Mouse (Mus musculus): ENCODE results near the gene Kat7. TPM values are rescaled to one million over a fixed set of nuclear protein-coding genes. Genes with fewer than 3 reads are reported as not detected.

The Kat7 gene
- polyA plus RNA-seq, 1 experiment from 2014 or later = 19.4 TPM

DNA sequence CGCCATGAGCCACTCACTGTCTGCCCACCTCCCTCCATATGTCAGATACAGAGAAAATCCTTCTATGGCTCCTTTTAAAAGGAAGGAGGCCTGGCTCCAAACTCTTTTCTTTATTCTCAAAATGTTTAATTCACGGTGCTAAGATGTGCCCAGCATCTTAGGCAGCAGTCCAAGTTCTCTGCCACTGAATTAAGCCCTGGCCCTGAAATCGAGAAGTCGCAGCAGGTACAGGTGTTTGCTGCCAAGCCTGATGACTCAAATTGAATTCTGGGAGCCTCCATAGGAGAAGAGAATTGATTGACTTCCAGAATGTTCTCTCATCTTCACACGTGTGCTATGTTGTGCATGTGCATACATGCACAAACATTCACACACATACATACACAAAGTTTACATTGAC lies 27.7 kb downstream of the Kat7 start:
- TF ChIP-seq CTCF (IDR thresholded peaks at IDR 0.05; ENCODE audit: low read depth) (no peak), EP300 (IDR thresholded peaks at IDR 0.05; ENCODE audit: low read depth) (no peak)
- Histone ChIP-seq H3K4me1 (ENCODE audit: insufficient read depth) (no peaks in the 10 kb centered on the region), H3K27me3 (ENCODE audit: insufficient read depth, low read length) (no peaks in the 10 kb centered on the region), H3K4me3 (ENCODE audit: low read depth, low read length) (no peak overlapping the region), H3K36me3 (replicated peaks; ENCODE audit: insufficient read depth, low read length) (peaks cover 96% of the 10 kb centered on the region), H3K4me2 (ENCODE audit: low read depth, low read length) (no peak overlapping the region), H3K27ac (ENCODE audit: low read depth) (no peak overlapping the region), H3K9ac (replicated peaks) (no peak overlapping the region), H3K9me3 (ENCODE audit: low read length) (no peaks in the 10 kb centered on the region)
- no peak for ATAC-seq
- no peak for DNase-seq
- WGBS (ENCODE audit: insufficient replicate concordance) = 93% methylated on average over 5 of the region's 5 CpGs

GRCm38 (mm10) chr11:95279061-95279659 lies 30.9 kb downstream of the Kat7 start:
- Histone ChIP-seq H3K9me3 (ENCODE audit: low read length) (no peaks in the 10 kb centered on the region), H3K4me1 (ENCODE audit: insufficient read depth) (no peaks in the 10 kb centered on the region), H3K27ac (ENCODE audit: low read depth) (no peak overlapping the region), H3K4me3 (ENCODE audit: low read depth, low read length) (no peak overlapping the region), H3K27me3 (ENCODE audit: insufficient read depth, low read length) (no peaks in the 10 kb centered on the region), H3K36me3 (replicated peaks; ENCODE audit: insufficient read depth, low read length) (peaks cover 98% of the 10 kb centered on the region), H3K9ac (replicated peaks) (no peak overlapping the region), H3K4me2 (ENCODE audit: low read depth, low read length) (no peak overlapping the region)
- TF ChIP-seq EP300 (IDR thresholded peaks at IDR 0.05; ENCODE audit: low read depth) (no peak), CTCF (IDR thresholded peaks at IDR 0.05; ENCODE audit: low read depth) (peak; percentile 48)
- ATAC-seq = no peak
- no peak for DNase-seq
- 87% methylated on average over 4 of the region's 4 CpGs for WGBS (ENCODE audit: insufficient replicate concordance)

DNA sequence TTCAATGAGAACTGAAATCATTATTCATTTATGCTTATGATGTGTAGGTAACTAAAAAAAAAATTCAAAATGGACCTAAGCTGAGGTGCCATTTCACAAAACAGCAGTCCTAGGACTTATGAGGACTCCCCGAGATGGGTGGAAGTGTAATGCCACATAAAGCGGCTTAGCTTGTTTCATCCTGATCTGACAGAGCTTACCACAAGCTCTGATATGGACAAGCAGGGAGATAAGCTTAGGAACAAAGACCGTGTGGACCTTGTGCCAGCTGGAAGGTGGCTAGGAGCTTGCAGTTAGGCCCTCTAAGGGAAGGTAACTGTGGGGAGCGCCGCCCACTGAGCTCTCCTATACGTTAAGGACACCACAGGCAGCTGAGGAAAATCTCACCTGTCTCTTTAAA lies 34.0 kb downstream of the Kat7 start:
- H3K4me3 ChIP-seq (ENCODE audit: low read depth, low read length) = no peak overlapping the region
- no peaks in the 10 kb centered on the region for H3K9me3 ChIP-seq (ENCODE audit: low read length)
- H3K27me3 ChIP-seq (ENCODE audit: insufficient read depth, low read length) = no peaks in the 10 kb centered on the region
- no peak for DNase-seq
- H3K36me3 ChIP-seq (replicated peaks; ENCODE audit: insufficient read depth, low read length) = peaks cover 99% of the 10 kb centered on the region
- no peak overlapping the region for H3K9ac ChIP-seq (replicated peaks)
- no peak for ATAC-seq
- 77% methylated on average over 6 of the region's 6 CpGs for WGBS (ENCODE audit: insufficient replicate concordance)
- H3K4me1 ChIP-seq (ENCODE audit: insufficient read depth) = no peaks in the 10 kb centered on the region
- TF ChIP-seq CTCF (IDR thresholded peaks at IDR 0.05; ENCODE audit: low read depth) (no peak), EP300 (IDR thresholded peaks at IDR 0.05; ENCODE audit: low read depth) (no peak)
- H3K4me2 ChIP-seq (ENCODE audit: low read depth, low read length) = no peak overlapping the region
- H3K27ac ChIP-seq (ENCODE audit: low read depth) = no peak overlapping the region

GRCm38 (mm10) chr11:95274613-95275012 lies 35.4 kb downstream of the Kat7 start:
- no peak for DNase-seq
- no peak for ATAC-seq
- 59% methylated on average over 3 of the region's 3 CpGs for WGBS (ENCODE audit: insufficient replicate concordance)
- H3K27me3 ChIP-seq (ENCODE audit: insufficient read depth, low read length) = no peaks in the 10 kb centered on the region
- no peak overlapping the region for H3K4me2 ChIP-seq (ENCODE audit: low read depth, low read length)
- H3K4me1 ChIP-seq (ENCODE audit: insufficient read depth) = no peaks in the 10 kb centered on the region
- H3K9ac ChIP-seq (replicated peaks) = no peak overlapping the region
- no peak overlapping the region for H3K27ac ChIP-seq (ENCODE audit: low read depth)
- H3K4me3 ChIP-seq (ENCODE audit: low read depth, low read length) = no peak overlapping the region
- peaks cover 98% of the 10 kb centered on the region for H3K36me3 ChIP-seq (replicated peaks; ENCODE audit: insufficient read depth, low read length)
- TF ChIP-seq CTCF (IDR thresholded peaks at IDR 0.05; ENCODE audit: low read depth) (no peak), EP300 (IDR thresholded peaks at IDR 0.05; ENCODE audit: low read depth) (no peak)
- H3K9me3 ChIP-seq (ENCODE audit: low read length) = no peaks in the 10 kb centered on the region

DNA sequence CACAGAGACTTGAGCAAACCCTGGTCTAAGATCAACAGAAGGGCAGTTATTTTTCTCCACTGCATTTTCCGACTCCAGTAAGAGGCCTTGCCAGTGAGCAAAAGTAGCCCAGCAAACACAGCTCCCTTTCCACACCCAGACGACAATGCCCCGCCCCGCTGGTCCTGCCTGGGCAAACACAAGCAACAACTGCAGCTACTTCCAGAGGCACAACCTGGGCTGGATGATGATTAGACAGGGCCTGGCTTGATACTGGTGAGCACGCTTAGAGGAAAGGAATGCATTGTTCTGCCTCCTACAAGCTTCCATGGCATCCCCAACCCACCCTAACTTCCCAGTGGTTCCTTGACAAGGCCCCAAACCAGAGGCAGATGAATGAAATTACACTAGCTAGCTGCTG lies 36.4 kb downstream of the Kat7 start:
- Histone ChIP-seq H3K4me1 (ENCODE audit: insufficient read depth) (no peaks in the 10 kb centered on the region), H3K9me3 (ENCODE audit: low read length) (no peaks in the 10 kb centered on the region), H3K27me3 (ENCODE audit: insufficient read depth, low read length) (no peaks in the 10 kb centered on the region), H3K9ac (replicated peaks) (no peak overlapping the region), H3K36me3 (replicated peaks; ENCODE audit: insufficient read depth, low read length) (peaks cover 93% of the 10 kb centered on the region), H3K4me2 (ENCODE audit: low read depth, low read length) (no peak overlapping the region), H3K27ac (ENCODE audit: low read depth) (no peak overlapping the region), H3K4me3 (ENCODE audit: low read depth, low read length) (no peak overlapping the region)
- DNase-seq (no peak), ATAC-seq (no peak)
- 81% methylated on average over 5 of the region's 5 CpGs for WGBS (ENCODE audit: insufficient replicate concordance)
- TF ChIP-seq EP300 (IDR thresholded peaks at IDR 0.05; ENCODE audit: low read depth) (no peak), CTCF (IDR thresholded peaks at IDR 0.05; ENCODE audit: low read depth) (no peak)

DNA sequence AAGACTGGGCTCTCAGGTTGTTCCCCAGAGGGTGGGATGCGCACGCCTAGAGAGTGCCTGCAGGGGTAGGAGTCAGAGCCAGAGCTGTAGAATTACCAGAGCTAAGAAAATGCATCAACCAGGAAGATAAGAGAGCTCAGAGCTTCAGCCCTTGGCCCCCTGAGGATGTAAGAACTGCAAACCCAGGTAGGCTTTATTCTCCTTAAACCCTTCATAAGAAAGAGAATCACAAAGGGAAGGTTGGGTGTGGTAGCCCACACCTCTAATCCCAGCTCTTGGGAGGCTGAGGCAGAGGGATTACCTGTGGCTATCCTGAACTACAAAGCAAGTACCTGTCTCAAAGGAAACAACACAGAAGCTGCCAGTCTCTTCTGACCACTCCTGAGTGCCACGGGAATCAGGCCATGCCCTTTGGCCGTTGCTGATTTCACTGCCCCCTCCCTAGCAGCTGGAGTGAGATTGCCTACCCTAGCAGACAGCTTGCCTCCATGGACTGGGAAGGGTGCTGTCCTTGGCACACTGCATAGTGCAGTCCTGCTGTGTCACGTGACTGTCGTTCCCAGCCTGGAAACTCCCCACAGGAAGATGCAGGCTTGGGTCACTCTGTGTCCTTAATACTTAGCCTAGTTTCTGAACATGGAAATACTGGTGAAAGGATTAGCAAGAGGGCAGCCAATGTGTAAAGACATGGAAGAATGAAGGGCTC lies 43.4 kb downstream of the Kat7 start:
- Histone ChIP-seq H3K27ac (ENCODE audit: low read depth) (peak overlapping the region; percentile 16; the same call in 1 of the 2 replicates), H3K9me3 (ENCODE audit: low read length) (no peaks in the 10 kb centered on the region), H3K4me2 (ENCODE audit: low read depth, low read length) (no peak overlapping the region), H3K9ac (replicated peaks) (no peak overlapping the region), H3K4me1 (ENCODE audit: insufficient read depth) (peaks cover 20% of the 10 kb centered on the region), H3K27me3 (ENCODE audit: insufficient read depth, low read length) (no peaks in the 10 kb centered on the region), H3K4me3 (ENCODE audit: low read depth, low read length) (no peak overlapping the region), H3K36me3 (replicated peaks; ENCODE audit: insufficient read depth, low read length) (peaks cover 24% of the 10 kb centered on the region)
- DNase-seq (no peak), ATAC-seq (peak; percentile 63; the same call in 1 of the 2 replicates)
- TF ChIP-seq CTCF (IDR thresholded peaks at IDR 0.05; ENCODE audit: low read depth) (no peak), EP300 (IDR thresholded peaks at IDR 0.05; ENCODE audit: low read depth) (no peak)
- 65% methylated on average over 6 of the region's 6 CpGs for WGBS (ENCODE audit: insufficient replicate concordance)

Data from liver, postnatal 0 days (tissue).